ENCODE assay signal across 23 mouse cellular contexts in the genomic region with DNA sequence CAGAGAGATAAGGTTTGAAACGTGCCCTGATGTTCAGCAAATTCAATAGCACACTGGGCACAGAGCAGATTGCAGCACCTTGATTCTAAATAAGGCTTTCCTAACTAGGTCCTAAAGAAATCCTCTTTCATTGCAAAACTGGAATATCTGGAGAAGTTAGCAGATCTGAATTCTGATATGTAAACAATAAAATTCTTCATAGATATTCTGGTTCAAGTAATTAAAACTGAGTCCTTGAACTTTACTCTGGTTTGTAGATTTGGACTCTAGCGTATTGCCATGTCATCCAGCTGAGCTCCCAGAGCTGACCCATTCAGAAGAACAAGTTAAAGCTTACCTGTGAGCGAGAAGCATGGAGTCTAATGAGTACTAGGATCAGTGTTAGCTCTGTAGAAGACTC.
"Had no signal": no experiment of that assay in that cellular context is flagged by ENCODE, and none has a peak within 500 bp of the region (broad histone marks: within the 10 kb centered on the region; RNA-seq: fewer than 3 reads in every experiment).

No protein-coding gene starts in this region.

- ATAC-seq: forebrain, postnatal 0 days; hindbrain, postnatal 0 days; intestine, embryonic 16.5 days had no signal

- H3K4me1 ChIP-seq: heart, embryonic 13.5 days; heart, embryonic 15.5 days; hindbrain, embryonic 13.5 days; hindbrain, embryonic 15.5 days; kidney, embryonic 15.5 days had no signal

- DNase-seq: forebrain, postnatal 0 days; gastrocnemius, postnatal 14 days; gastrocnemius, postnatal 36 days; heart, adult 2 months; heart, postnatal 14 days; heart, postnatal 36 days; kidney, adult 11 months; kidney, adult 2 months; kidney, adult 9 months; kidney, postnatal 14 days; kidney, postnatal 36 days; layer of hippocampus, adult 9-11 months; layer of hippocampus, postnatal 36 days; left cerebral cortex, postnatal 4 days had no signal

- H3K36me3 ChIP-seq: heart, embryonic 13.5 days; heart, embryonic 15.5 days; hindbrain, embryonic 13.5 days; hindbrain, embryonic 15.5 days; kidney, embryonic 15.5 days had no signal

- H3K9ac ChIP-seq: forebrain, postnatal 0 days; heart, embryonic 13.5 days; heart, embryonic 15.5 days; hindbrain, embryonic 13.5 days; hindbrain, embryonic 15.5 days; kidney, embryonic 15.5 days had no signal

- H3K4me2 ChIP-seq: heart, embryonic 11.5 days; heart, embryonic 13.5 days; heart, embryonic 15.5 days; hindbrain, embryonic 13.5 days; hindbrain, embryonic 15.5 days; kidney, embryonic 15.5 days had no signal

- H3K9me3 ChIP-seq: heart, embryonic 13.5 days; heart, embryonic 15.5 days; hindbrain, embryonic 13.5 days; hindbrain, embryonic 15.5 days; kidney, embryonic 15.5 days had no signal

- H3K4me3 ChIP-seq: heart, adult 2 months; heart, embryonic 13.5 days; heart, embryonic 15.5 days; hindbrain, embryonic 13.5 days; hindbrain, embryonic 15.5 days; kidney, embryonic 15.5 days had no signal

- H3K27ac ChIP-seq: heart, adult 2 months; heart, embryonic 13.5 days; heart, embryonic 15.5 days; hindbrain, embryonic 13.5 days; hindbrain, embryonic 15.5 days; hindbrain, postnatal 0 days; kidney, embryonic 15.5 days; kidney, postnatal 0 days had no signal

- H3K27me3 ChIP-seq: heart, embryonic 13.5 days; heart, embryonic 15.5 days; hindbrain, embryonic 13.5 days; hindbrain, embryonic 15.5 days; kidney, embryonic 15.5 days had no signal
